Mouse (Mus musculus): ENCODE measurements around the gene Ttc25.

- no peak for TF ChIP-seq CTCF (IDR thresholded peaks at IDR 0.05; ENCODE audit: insufficient read depth, low read depth, low read length)
- TF ChIP-seq POLR2A (IDR thresholded peaks at IDR 0.05; ENCODE audit: insufficient read depth, low read depth, low read length) = no peak
Observed at GRCm38 (mm10) chr11:100549466-100549865, 4.1 kb downstream of the Ttc25 start.

Data from olfactory bulb, adult 2 months (tissue).